Mouse (Mus musculus): ENCODE data around the gene Gm21083.
A peak's percentile ranks its signal among the peaks of the same experiment; 100 is the strongest.
"Not testable (repeated sequence)": the region's sequence is repeated elsewhere in the genome, so short reads cannot be mapped to it uniquely, and the experiment has no call there.

Gm21083 gene

DNA sequence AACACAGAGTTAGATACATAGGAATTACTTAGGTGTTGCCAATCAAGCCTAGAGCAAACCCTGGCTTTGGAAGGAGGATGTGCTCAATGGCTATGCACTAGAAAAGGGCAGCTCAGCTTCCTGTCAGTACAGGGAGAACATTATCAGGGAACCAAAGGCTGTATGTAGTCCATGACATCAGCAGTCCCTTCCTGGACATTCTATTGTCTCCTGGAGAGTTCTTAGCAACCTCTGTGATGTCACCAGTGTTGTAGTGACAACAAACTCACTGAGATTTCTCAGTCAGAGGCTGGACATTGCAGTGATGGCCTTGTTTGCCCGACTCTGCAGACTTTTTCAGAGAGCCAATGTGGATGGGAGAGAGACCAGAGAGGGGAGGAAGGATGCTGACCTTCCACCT is at the start of gene Gm21083:
TSS of gene Gm21083 (plus strand) at position 301 of the 400 bp plus-strand sequence.
- not testable (repeated sequence) for DNase-seq (ENCODE audit: extremely low read depth, insufficient read length, low spot score)

DNA sequence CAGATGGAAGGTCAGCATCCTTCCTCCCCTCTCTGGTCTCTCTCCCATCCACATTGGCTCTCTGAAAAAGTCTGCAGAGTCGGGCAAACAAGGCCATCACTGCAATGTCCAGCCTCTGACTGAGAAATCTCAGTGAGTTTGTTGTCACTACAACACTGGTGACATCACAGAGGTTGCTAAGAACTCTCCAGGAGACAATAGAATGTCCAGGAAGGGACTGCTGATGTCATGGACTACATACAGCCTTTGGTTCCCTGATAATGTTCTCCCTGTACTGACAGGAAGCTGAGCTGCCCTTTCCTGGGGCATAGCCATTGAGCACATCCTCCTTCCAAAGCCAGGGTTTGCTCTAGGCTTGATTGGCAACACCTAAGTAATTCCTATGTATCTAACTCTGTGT is 48.0 kb upstream of the Gm21083 start, which contains the start of gene Gm21190:
TSS of gene Gm21190 (minus strand) at position 101 of the 400 bp plus-strand sequence.
- not testable (repeated sequence) for DNase-seq (ENCODE audit: extremely low read depth, insufficient read length, low spot score)

DNA sequence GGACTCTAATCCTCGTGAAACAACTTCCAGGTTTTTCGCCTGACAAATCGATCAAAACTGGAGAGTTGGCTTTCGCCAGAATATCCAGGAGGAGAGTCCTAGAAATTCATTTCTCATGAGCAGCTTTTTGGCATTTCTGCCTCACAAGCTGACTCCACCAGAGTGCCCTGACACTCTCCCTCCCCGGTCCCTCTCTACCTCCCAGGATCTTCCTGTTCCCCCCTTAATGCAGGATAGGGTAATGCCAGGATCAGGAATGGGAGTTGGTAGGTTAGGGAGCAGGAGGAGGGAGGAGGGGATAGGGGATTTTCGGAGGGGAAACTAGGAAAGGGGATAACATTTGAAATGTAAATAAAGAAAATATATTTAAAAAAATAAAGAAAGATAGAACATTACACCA is 28.5 kb upstream of the Gm21083 start:
- not testable (repeated sequence) for DNase-seq (ENCODE audit: extremely low read depth, insufficient read length, low spot score)

DNA sequence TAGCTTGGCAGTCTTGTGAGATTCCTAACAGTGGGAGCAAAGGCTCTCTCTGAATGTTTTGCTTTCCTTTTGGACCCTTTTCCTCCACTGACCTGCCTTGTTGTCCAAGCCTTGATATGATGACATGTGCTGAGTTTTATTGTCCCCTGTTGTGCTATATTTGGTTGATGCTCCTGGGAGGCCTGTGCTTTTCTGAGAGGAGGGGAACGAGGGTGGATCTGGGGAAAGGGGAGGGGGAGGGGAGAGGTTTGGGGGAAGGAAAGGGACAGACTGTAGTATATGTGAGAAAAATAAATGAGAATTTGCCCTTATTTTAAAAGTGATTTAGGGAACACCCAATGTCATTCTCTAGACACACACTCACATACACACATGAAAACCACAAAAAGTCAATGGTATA is 28.0 kb upstream of the Gm21083 start:
- not testable (repeated sequence) for DNase-seq (ENCODE audit: extremely low read depth, insufficient read length, low spot score)

DNA sequence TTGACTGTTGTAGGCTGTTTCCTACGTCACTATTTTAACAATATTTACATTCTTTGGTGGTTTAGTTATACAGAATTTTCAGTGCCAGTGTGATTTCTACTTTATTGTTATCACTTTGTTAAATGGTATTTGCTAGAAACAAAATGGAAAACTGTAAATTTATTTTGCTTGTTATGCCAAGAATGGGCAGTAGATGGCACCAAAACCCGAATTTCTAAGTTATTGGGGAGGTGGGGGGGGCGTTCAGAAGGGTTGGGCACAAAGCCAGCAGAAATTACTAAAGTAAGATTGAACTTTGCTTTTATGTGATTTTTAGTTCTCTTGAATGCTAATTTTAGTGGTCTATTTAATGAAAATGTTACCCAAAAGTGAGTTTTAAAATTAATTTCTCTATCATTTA is 27.5 kb upstream of the Gm21083 start:
- not testable (repeated sequence) for DNase-seq (ENCODE audit: extremely low read depth, insufficient read length, low spot score)

GRCm38 (mm10) chr5:15558654-15559053 is 18.5 kb upstream of the Gm21083 start:
- not testable (repeated sequence) for DNase-seq (ENCODE audit: extremely low read depth, insufficient read length, low spot score)

DNA sequence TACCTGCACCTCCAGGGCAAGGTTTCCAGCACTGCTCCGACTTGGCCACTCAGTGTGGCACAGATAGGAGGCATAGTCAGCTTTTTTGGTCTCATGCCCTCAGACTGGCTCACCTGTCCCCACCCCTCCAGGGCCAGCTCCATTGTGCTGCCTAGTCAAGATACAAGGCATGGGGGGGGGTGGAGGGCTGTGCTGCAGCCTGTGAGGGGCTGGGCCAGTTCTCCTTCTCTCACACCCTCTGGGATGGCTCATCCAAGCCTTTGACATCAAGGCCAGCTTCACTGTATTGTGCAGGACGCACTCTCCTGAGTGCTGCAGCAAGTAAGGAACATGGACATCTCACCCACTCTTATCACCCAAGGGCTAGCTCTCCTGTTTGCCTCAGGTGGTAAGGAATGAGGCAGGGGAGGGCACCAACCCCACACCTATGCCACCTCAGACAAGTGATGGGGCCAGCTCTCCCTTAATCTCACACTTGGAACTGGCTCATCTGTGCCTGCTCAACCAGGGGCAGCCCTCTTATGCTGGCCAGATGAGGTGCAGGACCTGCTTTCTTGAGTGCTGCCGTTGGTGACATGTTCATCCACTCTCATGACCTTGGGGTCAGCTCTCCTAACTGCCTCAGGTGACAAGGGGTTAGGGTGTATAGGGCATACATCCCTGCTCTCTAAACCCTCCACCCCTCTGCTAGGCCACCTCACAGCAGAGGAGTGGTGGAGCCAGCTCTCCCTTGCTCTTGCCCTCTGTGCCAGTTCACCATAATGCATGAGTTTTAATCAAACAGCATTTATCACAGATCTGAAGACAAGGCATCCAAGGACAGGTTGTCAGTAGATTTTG is 15.5 kb upstream of the Gm21083 start:
- DNase-seq (ENCODE audit: extremely low read depth, insufficient read length, low spot score), result not testable (repeated sequence)

DNA sequence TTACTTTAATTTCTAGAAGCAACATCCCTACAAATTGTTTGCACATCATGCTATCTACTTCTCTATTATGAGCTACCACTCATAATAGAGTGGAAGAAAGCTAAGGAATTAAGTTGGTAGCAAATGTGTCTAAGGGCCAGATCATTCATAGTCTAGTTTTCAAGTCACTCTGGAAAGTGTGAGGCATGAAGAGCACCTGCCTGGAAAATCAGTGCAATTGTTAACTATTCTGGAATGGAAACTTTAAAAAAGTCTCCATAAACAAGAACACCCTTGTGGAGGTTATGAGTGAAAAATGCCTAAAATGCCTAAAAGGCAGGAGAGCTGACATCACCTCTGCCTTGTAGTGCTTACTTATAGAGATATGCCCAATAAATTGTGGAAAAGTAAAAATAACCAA is 3.4 kb upstream of the Gm21083 start:
- not testable (repeated sequence) for DNase-seq (ENCODE audit: extremely low read depth, insufficient read length, low spot score)

GRCm38 (mm10) chr5:15586351-15586750 is 9.2 kb downstream of the Gm21083 start:
- not testable (repeated sequence) for DNase-seq (ENCODE audit: extremely low read depth, insufficient read length, low spot score)

DNA sequence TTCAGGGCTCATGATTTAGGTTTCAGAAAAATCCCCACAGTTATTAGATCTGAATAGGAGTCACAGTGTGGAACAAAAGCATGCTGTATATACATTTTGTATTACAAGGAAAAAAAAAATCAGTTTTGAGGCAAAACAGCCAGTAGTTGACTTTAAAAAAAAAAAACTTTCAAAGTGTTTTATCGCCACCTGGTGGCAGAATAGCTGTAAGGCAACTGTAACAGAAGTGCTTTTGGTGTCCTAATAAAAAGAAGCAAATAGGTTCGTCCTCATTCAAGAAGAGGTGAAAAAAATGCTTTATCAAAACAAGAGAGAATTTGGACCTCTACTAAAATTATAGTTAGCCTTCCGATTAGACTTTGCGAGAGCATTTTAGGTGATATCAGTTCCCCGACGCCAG is 11.2 kb downstream of the Gm21083 start:
- not testable (repeated sequence) for DNase-seq (ENCODE audit: extremely low read depth, insufficient read length, low spot score)

- DNase-seq (ENCODE audit: extremely low read depth, insufficient read length, low spot score), result not testable (repeated sequence)
Measured at GRCm38 (mm10) chr5:15590635-15591034, 13.5 kb downstream of the Gm21083 start.

DNA sequence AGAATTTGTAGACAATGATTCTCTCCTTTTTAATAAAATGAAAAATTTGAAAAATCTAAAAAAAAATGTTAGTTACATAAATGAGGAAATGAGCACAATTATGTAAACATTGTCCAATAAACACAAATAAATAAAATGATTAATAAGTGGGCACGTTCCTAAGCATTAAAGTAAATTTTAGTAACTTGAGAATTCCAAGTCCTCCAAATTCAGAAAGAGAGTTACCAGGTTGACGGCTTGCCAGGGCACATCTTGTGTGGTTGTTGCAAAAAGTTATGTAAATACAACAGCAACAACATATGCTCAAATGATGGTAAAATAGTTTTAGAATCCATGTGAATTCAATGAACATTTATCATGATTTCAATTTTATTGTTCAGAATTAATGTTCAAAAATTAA is 14.4 kb downstream of the Gm21083 start:
- not testable (repeated sequence) for DNase-seq (ENCODE audit: extremely low read depth, insufficient read length, low spot score)

DNA sequence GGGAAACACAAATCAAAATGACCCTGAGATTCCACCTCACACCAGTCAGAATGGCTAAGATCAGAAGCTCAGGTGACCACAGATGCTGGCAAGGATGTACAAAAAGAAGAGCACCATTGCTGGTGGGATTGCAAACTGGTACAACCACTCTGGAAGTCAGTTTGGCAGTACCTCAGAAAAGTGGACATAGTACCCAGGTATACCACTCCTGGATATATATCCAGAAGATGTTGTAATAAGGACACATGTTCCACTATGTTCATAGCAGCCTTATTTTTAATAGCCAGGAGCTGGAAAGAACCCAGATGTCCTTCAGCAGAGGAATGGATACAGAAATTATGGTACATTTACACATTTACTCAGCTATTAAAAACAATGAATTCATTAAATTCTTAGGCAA is 21.7 kb downstream of the Gm21083 start:
- not testable (repeated sequence) for DNase-seq (ENCODE audit: extremely low read depth, insufficient read length, low spot score)

GRCm38 (mm10) chr5:15600342-15600741 is 23.2 kb downstream of the Gm21083 start:
- not testable (repeated sequence) for DNase-seq (ENCODE audit: extremely low read depth, insufficient read length, low spot score)

- DNase-seq (ENCODE audit: extremely low read depth, insufficient read length, low spot score), result not testable (repeated sequence)
Measured at GRCm38 (mm10) chr5:15601481-15601880, 24.3 kb downstream of the Gm21083 start.

- not testable (repeated sequence) for DNase-seq (ENCODE audit: extremely low read depth, insufficient read length, low spot score)
Measured at GRCm38 (mm10) chr5:15601960-15602359, 24.8 kb downstream of the Gm21083 start.

DNA sequence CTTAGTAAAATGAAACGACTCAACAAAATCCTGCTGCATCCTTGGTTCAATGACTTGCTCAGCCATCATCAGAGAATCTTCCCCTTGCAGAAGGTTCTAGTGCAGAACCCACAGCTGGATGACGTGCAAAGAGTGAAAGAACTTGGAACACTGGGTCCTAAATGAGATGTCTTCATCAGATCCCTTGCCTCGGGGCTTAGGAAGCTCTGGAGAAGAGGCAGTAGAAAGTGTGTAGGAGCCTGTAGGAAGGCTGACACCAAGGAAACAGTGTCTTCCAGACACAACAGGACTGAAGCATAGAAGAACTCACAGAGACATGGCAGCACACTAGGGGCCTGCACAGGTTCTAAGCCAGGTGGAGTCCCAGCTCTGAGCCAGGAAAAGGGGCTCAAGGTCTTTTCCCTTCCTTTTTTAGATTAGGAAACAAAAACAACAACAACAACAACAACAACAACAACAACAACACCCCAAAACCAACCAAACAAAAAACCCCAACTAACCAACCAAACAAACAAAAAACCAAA is 25.4 kb downstream of the Gm21083 start:
- DNase-seq (ENCODE audit: extremely low read depth, insufficient read length, low spot score), result peak; percentile 1

- DNase-seq (ENCODE audit: extremely low read depth, insufficient read length, low spot score), result not testable (repeated sequence)
Measured at GRCm38 (mm10) chr5:15603008-15603407, 25.9 kb downstream of the Gm21083 start.

DNA sequence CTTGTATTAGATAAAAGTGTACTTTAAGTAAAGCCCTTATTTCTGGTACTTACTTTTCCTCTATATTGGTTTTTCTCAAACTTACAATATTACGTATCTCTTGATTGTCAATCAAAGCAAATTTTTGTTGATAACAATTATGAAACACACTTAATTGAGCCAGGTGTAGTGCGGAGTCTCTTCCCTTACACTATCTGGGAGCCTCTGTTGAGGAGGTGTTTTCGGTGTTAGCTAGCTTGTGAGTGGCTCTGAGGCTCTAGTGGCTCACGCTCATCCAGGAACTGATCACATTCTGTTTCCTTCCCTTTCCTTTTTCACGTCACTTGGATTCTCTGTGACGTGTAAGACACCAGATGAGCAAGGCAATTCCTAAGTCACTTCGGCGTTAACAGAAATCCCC is 26.5 kb downstream of the Gm21083 start:
- DNase-seq (ENCODE audit: extremely low read depth, insufficient read length, low spot score), result not testable (repeated sequence)

- not testable (repeated sequence) for DNase-seq (ENCODE audit: extremely low read depth, insufficient read length, low spot score)
Measured at GRCm38 (mm10) chr5:15606677-15607076, 29.5 kb downstream of the Gm21083 start.

DNA sequence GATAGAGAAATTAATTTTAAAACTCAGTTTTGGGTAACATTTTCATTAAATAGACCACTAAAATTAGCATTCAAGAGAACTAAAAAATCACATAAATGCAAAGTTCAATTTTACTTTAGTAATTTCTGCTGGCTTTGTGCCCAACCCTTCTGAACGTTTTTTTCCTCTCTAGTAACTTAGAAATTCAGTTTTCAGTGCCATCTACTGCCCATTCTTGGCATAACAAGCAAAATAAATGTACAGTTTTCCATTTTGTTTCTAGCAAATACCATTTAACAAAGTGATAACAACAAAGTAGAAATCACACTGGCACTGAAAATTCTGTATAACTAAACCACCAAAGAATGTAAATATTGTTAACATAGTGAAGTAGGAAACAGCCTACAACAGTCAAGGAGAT is 33.6 kb downstream of the Gm21083 start:
- DNase-seq (ENCODE audit: extremely low read depth, insufficient read length, low spot score), result not testable (repeated sequence)

GRCm38 (mm10) chr5:15616195-15616594 is 39.1 kb downstream of the Gm21083 start:
- DNase-seq (ENCODE audit: extremely low read depth, insufficient read length, low spot score), result not testable (repeated sequence)
